Mouse (Mus musculus): ENCODE results near the gene Xpnpep2. TPM values are rescaled to one million over a fixed set of nuclear protein-coding genes. Genes with fewer than 3 reads are reported as not detected.

Xpnpep2 gene
- polyA plus RNA-seq, 2 experiments = 5.1 to 6.7 TPM

DNA sequence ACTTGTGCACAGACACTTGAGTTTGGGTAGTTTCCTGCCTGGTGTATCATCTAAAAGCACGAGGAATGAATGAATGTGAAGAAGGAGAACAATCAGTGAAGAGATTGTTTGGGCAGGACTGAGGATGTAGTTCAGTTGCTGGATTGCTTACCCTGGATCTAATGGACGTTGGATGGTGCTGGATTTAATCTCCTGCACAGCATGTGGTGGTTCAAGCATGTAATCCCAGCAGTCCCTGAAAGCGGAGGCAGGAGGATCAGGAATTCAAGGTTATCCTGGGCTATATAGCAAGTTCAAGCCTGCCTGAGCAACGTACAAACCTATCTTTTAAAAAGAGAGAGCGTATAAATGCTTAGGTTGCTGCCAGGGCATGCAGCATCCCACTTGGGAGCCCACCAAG is 36.1 kb upstream of the Xpnpep2 start:
- no peaks in the 10 kb centered on the region for H3K4me1 ChIP-seq (ENCODE audit: control insufficient read depth, insufficient read depth, low read length)
- H3K9ac ChIP-seq (ENCODE audit: low read depth, low read length, severe bottlenecking) = no peak overlapping the region
- WGBS = 30% methylated on average over 5 of the region's 5 CpGs
- no peak for DNase-seq (ENCODE audit: low spot score)
- H3K9me3 ChIP-seq (ENCODE audit: control insufficient read depth, low read length) = no peaks in the 10 kb centered on the region
- no peak for ATAC-seq (ENCODE audit: low FRiP score, low read depth)
- no peak overlapping the region for H3K27ac ChIP-seq (replicated peaks; ENCODE audit: low read depth, low read length)
- TF ChIP-seq POLR2A (IDR thresholded peaks at IDR 0.05; ENCODE audit: borderline replicate concordance, extremely low read depth, insufficient read depth, insufficient read length) = no peak
- H3K27me3 ChIP-seq (ENCODE audit: control insufficient read depth, insufficient read depth, low read length) = no peaks in the 10 kb centered on the region
- H3K4me2 ChIP-seq (replicated peaks; ENCODE audit: low read depth, low read length, severe bottlenecking) = no peak overlapping the region
- no peaks in the 10 kb centered on the region for H3K36me3 ChIP-seq (ENCODE audit: control insufficient read depth, insufficient read depth, low read length)
- H3K4me3 ChIP-seq (replicated peaks; ENCODE audit: low read length) = no peak overlapping the region

- ATAC-seq (ENCODE audit: low FRiP score, low read depth) (no peak), DNase-seq (ENCODE audit: low spot score) (no peak)
- H3K27ac ChIP-seq (replicated peaks; ENCODE audit: low read depth, low read length) = no peak overlapping the region
- no peaks in the 10 kb centered on the region for H3K4me1 ChIP-seq (ENCODE audit: control insufficient read depth, insufficient read depth, low read length)
- H3K27me3 ChIP-seq (ENCODE audit: control insufficient read depth, insufficient read depth, low read length) = no peaks in the 10 kb centered on the region
- H3K36me3 ChIP-seq (ENCODE audit: control insufficient read depth, insufficient read depth, low read length) = no peaks in the 10 kb centered on the region
- WGBS = 71% methylated on average over 3 of the region's 3 CpGs
- H3K9me3 ChIP-seq (ENCODE audit: control insufficient read depth, low read length) = no peaks in the 10 kb centered on the region
- no peak for TF ChIP-seq POLR2A (IDR thresholded peaks at IDR 0.05; ENCODE audit: borderline replicate concordance, extremely low read depth, insufficient read depth, insufficient read length)
- no peak overlapping the region for H3K4me3 ChIP-seq (replicated peaks; ENCODE audit: low read length)
- no peak overlapping the region for H3K9ac ChIP-seq (ENCODE audit: low read depth, low read length, severe bottlenecking)
- H3K4me2 ChIP-seq (replicated peaks; ENCODE audit: low read depth, low read length, severe bottlenecking) = no peak overlapping the region
These were observed 33.8 kb upstream of the Xpnpep2 start for GRCm38 (mm10) chrX:48074691-48075090.

GRCm38 (mm10) chrX:48076806-48077425 is 31.6 kb upstream of the Xpnpep2 start:
- TF ChIP-seq POLR2A (IDR thresholded peaks at IDR 0.05; ENCODE audit: borderline replicate concordance, extremely low read depth, insufficient read depth, insufficient read length) = no peak
- ATAC-seq (ENCODE audit: low FRiP score, low read depth) (no peak), DNase-seq (ENCODE audit: low spot score) (peak; percentile 56)
- Histone ChIP-seq H3K4me1 (ENCODE audit: control insufficient read depth, insufficient read depth, low read length) (no peaks in the 10 kb centered on the region), H3K9me3 (ENCODE audit: control insufficient read depth, low read length) (no peaks in the 10 kb centered on the region), H3K27ac (replicated peaks; ENCODE audit: low read depth, low read length) (no peak overlapping the region), H3K4me3 (replicated peaks; ENCODE audit: low read length) (no peak overlapping the region), H3K9ac (ENCODE audit: low read depth, low read length, severe bottlenecking) (no peak overlapping the region), H3K4me2 (replicated peaks; ENCODE audit: low read depth, low read length, severe bottlenecking) (no peak overlapping the region), H3K27me3 (ENCODE audit: control insufficient read depth, insufficient read depth, low read length) (no peaks in the 10 kb centered on the region), H3K36me3 (ENCODE audit: control insufficient read depth, insufficient read depth, low read length) (no peaks in the 10 kb centered on the region)
- 65% methylated on average over 4 of the region's 4 CpGs for WGBS

DNA sequence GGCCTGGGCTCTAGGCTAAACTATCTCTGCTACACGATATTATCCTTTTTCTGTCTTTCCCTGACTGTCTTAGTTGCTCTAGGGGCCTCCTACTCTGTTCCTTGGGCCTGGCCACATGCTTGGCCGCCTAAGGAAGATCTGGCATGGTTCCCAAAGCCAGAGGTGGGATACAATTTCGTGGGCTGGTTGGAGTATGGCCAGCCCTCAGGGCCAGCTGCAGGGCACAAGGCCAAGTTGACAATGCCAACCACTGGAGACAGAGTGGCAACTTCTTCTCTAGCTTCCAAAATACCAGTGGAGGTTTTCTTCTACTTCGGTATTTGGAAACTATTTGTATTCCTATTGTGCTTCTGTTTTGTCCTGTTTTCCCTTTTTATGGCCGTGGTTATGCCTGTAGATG is 26.2 kb upstream of the Xpnpep2 start:
- DNase-seq (ENCODE audit: low spot score) = no peak
- Histone ChIP-seq H3K9me3 (ENCODE audit: control insufficient read depth, low read length) (no peaks in the 10 kb centered on the region), H3K9ac (ENCODE audit: low read depth, low read length, severe bottlenecking) (no peak overlapping the region), H3K4me1 (ENCODE audit: control insufficient read depth, insufficient read depth, low read length) (no peaks in the 10 kb centered on the region), H3K4me3 (replicated peaks; ENCODE audit: low read length) (no peak overlapping the region), H3K27ac (replicated peaks; ENCODE audit: low read depth, low read length) (no peak overlapping the region), H3K27me3 (ENCODE audit: control insufficient read depth, insufficient read depth, low read length) (no peaks in the 10 kb centered on the region), H3K36me3 (ENCODE audit: control insufficient read depth, insufficient read depth, low read length) (no peaks in the 10 kb centered on the region), H3K4me2 (replicated peaks; ENCODE audit: low read depth, low read length, severe bottlenecking) (no peak overlapping the region)
- WGBS = 60% methylated on average over 5 of the region's 5 CpGs
- no peak for TF ChIP-seq POLR2A (IDR thresholded peaks at IDR 0.05; ENCODE audit: borderline replicate concordance, extremely low read depth, insufficient read depth, insufficient read length)
- no peak for ATAC-seq (ENCODE audit: low FRiP score, low read depth)

DNA sequence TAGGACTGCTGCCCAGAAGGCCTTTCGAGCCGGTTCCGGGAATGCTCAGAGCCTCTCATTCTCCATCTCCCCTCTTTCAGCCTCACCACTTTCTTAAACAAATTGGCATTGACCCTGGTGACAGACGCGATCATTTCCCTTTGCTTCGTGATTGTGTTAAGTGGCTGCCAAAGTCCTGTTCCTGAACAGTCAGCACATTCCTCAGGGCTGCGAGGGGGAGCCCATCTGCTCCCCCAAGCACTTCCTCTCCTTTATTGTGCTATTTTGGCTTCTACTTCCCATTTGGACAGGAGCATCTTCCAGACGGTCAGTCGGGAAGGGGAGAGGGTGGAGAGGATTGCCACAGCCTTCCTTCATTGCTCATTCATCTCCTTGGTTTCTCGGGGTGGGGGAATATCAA is 16.4 kb upstream of the Xpnpep2 start:
- DNase-seq (ENCODE audit: low spot score) (no peak), ATAC-seq (ENCODE audit: low FRiP score, low read depth) (no peak)
- 54% methylated on average over 10 of the region's 10 CpGs for WGBS
- H3K9ac ChIP-seq (ENCODE audit: low read depth, low read length, severe bottlenecking) = no peak overlapping the region
- H3K36me3 ChIP-seq (ENCODE audit: control insufficient read depth, insufficient read depth, low read length) = no peaks in the 10 kb centered on the region
- H3K4me1 ChIP-seq (ENCODE audit: control insufficient read depth, insufficient read depth, low read length) = no peaks in the 10 kb centered on the region
- no peak overlapping the region for H3K27ac ChIP-seq (replicated peaks; ENCODE audit: low read depth, low read length)
- no peaks in the 10 kb centered on the region for H3K9me3 ChIP-seq (ENCODE audit: control insufficient read depth, low read length)
- no peak overlapping the region for H3K4me2 ChIP-seq (replicated peaks; ENCODE audit: low read depth, low read length, severe bottlenecking)
- no peak for TF ChIP-seq POLR2A (IDR thresholded peaks at IDR 0.05; ENCODE audit: borderline replicate concordance, extremely low read depth, insufficient read depth, insufficient read length)
- no peaks in the 10 kb centered on the region for H3K27me3 ChIP-seq (ENCODE audit: control insufficient read depth, insufficient read depth, low read length)
- no peak overlapping the region for H3K4me3 ChIP-seq (replicated peaks; ENCODE audit: low read length)

- Histone ChIP-seq H3K9ac (ENCODE audit: low read depth, low read length, severe bottlenecking) (no peak overlapping the region), H3K27me3 (ENCODE audit: control insufficient read depth, insufficient read depth, low read length) (no peaks in the 10 kb centered on the region), H3K4me3 (replicated peaks; ENCODE audit: low read length) (no peak overlapping the region), H3K27ac (replicated peaks; ENCODE audit: low read depth, low read length) (no peak overlapping the region), H3K9me3 (ENCODE audit: control insufficient read depth, low read length) (no peaks in the 10 kb centered on the region), H3K4me2 (replicated peaks; ENCODE audit: low read depth, low read length, severe bottlenecking) (no peak overlapping the region), H3K4me1 (ENCODE audit: control insufficient read depth, insufficient read depth, low read length) (no peaks in the 10 kb centered on the region), H3K36me3 (ENCODE audit: control insufficient read depth, insufficient read depth, low read length) (no peaks in the 10 kb centered on the region)
- 32% methylated on average over 3 of the region's 3 CpGs for WGBS
- TF ChIP-seq POLR2A (IDR thresholded peaks at IDR 0.05; ENCODE audit: borderline replicate concordance, extremely low read depth, insufficient read depth, insufficient read length) = no peak
- DNase-seq (ENCODE audit: low spot score) (no peak), ATAC-seq (ENCODE audit: low FRiP score, low read depth) (no peak)
These were observed 15.0 kb upstream of the Xpnpep2 start for GRCm38 (mm10) chrX:48093555-48093954.
